Mouse (Mus musculus): Measurements from ENCODE around the gene Lmntd2.
"Not testable (repeated sequence)": the region's sequence is repeated elsewhere in the genome, so short reads cannot be mapped to it uniquely, and the experiment has no call there.

The Lmntd2 gene

GRCm38 (mm10) chr7:141213605-141214235 lies at the start of gene Lmntd2:
Gene Lmntd2 (minus strand): TSS chr7:141214080.
- in situ Hi-C loops (cut with MboI, MseI), result no loop called here

- in situ Hi-C loops (cut with MboI, MseI), result no loop called here
These were observed 49.8 kb upstream of the Lmntd2 start for GRCm38 (mm10) chr7:141263640-141264039.

- in situ Hi-C loops (cut with MboI, MseI), result no loop called here
These were observed 47.6 kb upstream of the Lmntd2 start for GRCm38 (mm10) chr7:141261480-141261879.

- in situ Hi-C loops (cut with MboI, MseI), result no loop called here
These were observed 42.3 kb upstream of the Lmntd2 start for GRCm38 (mm10) chr7:141256159-141256558.

GRCm38 (mm10) chr7:141250486-141250885 lies 36.6 kb upstream of the Lmntd2 start:
- in situ Hi-C loops (cut with MboI, MseI), result not testable (repeated sequence)

GRCm38 (mm10) chr7:141231551-141231950 lies 17.7 kb upstream of the Lmntd2 start:
- in situ Hi-C loops (cut with MboI, MseI), result no loop called here

GRCm38 (mm10) chr7:141231111-141231510 lies 17.2 kb upstream of the Lmntd2 start:
- in situ Hi-C loops (cut with MboI, MseI), result no loop called here

GRCm38 (mm10) chr7:141230570-141230969 lies 16.7 kb upstream of the Lmntd2 start:
- in situ Hi-C loops (cut with MboI, MseI), result no loop called here

GRCm38 (mm10) chr7:141229702-141230101 lies 15.8 kb upstream of the Lmntd2 start:
- in situ Hi-C loops (cut with MboI, MseI), result no loop called here

GRCm38 (mm10) chr7:141228279-141229067 lies 14.6 kb upstream of the Lmntd2 start, which contains the start of gene Phrf1:
Gene Phrf1 (plus strand): TSS chr7:141228784.
- in situ Hi-C loops (cut with MboI, MseI), result no loop called here

GRCm38 (mm10) chr7:141227796-141228195 lies 13.9 kb upstream of the Lmntd2 start:
- in situ Hi-C loops (cut with MboI, MseI), result no loop called here

GRCm38 (mm10) chr7:141226535-141226934 lies 12.7 kb upstream of the Lmntd2 start:
- in situ Hi-C loops (cut with MboI, MseI), result no loop called here

GRCm38 (mm10) chr7:141222696-141223215 lies 8.9 kb upstream of the Lmntd2 start:
- in situ Hi-C loops (cut with MboI, MseI), result no loop called here

GRCm38 (mm10) chr7:141222126-141222467 lies 8.2 kb upstream of the Lmntd2 start:
- in situ Hi-C loops (cut with MboI, MseI), result no loop called here

GRCm38 (mm10) chr7:141221249-141222125 lies 7.6 kb upstream of the Lmntd2 start:
- in situ Hi-C loops (cut with MboI, MseI), result no loop called here

- in situ Hi-C loops (cut with MboI, MseI), result no loop called here
These were observed 6.5 kb upstream of the Lmntd2 start for GRCm38 (mm10) chr7:141220377-141220776.

- in situ Hi-C loops (cut with MboI, MseI), result no loop called here
These were observed 5.7 kb upstream of the Lmntd2 start for GRCm38 (mm10) chr7:141219558-141220099.

- in situ Hi-C loops (cut with MboI, MseI), result no loop called here
These were observed 4.8 kb upstream of the Lmntd2 start for GRCm38 (mm10) chr7:141218557-141219133.

- in situ Hi-C loops (cut with MboI, MseI), result no loop called here
These were observed 4.3 kb upstream of the Lmntd2 start for GRCm38 (mm10) chr7:141218141-141218540.

GRCm38 (mm10) chr7:141217343-141218013 lies 3.6 kb upstream of the Lmntd2 start:
- in situ Hi-C loops (cut with MboI, MseI), result no loop called here

GRCm38 (mm10) chr7:141216894-141217293 lies 3.0 kb upstream of the Lmntd2 start:
- in situ Hi-C loops (cut with MboI, MseI), result no loop called here
